Mouse (Mus musculus): Measurements from ENCODE around the gene Draxin. TPM values are rescaled to one million over a fixed set of nuclear protein-coding genes. Genes with fewer than 3 reads are reported as not detected.
"Not testable (repeated sequence)": the region's sequence is repeated elsewhere in the genome, so short reads cannot be mapped to it uniquely, and the experiment has no call there.

The Draxin gene
- total RNA-seq, 2 experiments from 2014 or later, result 0.46 to 1.2 TPM

DNA sequence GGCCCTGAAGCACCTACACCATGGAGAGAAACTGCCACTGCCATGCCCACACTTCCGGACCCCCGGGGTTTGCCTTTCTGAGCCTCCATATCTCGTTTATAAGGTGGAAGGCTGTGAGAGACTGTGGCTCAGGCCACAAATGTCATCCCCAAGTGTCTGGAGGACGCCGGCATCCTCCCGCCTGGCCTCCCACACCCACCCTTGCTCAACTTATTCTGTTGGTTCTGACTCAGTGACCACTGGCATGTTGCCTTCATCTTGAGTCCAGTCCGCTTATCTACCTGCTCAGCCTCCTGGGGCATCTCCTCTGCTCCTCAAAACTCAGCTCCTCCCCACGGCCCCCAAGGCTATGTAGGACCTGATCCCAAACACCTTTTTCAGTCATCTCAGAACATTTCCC, 63.2 kb downstream of the Draxin start:
- intact Hi-C loops (cut with DNase I), result no loop called here
- DNase-seq (ENCODE audit: low spot score in 2 of 2), result no peak

DNA sequence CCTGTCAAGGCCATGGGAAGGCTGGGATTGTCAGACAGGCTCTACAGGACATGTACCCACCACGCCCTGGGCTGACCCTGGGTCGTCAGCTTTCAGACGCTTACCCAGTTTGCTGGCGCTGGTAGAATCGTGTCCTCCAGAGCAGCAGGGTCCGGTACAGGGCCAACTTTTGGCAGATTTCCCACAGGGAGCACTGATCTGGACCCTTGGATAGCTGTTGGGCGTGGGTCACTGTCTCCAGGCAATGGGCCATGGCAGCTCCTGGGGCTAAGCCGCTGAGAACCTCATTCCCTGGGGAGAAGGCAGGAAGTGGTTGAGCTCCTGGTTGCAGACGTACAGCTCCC, 64.1 kb downstream of the Draxin start:
- intact Hi-C loops (cut with DNase I), result no loop called here
- no peak for DNase-seq (ENCODE audit: low spot score in 2 of 2)

DNA sequence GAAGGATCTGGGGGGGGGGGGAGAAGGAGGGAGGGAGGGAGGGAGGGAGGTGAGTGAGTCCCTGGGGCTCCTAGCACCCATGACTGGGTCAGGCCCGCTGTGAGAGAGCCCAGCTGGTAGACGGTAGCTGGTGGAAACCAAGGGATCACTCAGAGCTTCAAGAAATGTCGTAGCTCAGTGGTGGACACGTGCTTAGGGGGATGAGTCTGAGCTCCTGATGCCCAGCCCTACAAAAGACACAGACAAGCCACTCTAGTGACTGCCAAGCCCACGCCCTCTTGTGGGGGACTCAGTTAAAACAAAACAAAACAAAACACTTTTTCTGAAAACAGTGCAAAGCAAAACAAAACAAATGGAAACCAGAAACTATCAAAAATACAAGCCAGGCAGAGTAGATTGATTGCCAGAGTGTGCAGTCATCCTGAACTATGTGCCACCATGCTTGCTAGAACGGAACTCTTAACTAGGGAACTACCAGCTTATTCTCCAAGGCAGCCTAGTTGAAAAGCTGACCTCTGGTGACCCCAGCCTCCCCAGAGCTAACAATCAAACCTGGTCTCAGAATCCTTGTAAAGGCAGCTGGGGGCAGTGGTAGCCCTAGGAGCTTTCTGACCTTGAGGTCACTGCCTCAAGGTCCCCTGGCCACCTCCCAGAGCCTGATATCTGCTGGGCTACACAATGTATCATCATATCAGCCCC, 64.6 kb downstream of the Draxin start:
- no peak for DNase-seq (ENCODE audit: low spot score in 2 of 2)
- intact Hi-C loops (cut with DNase I), result no loop called here

DNA sequence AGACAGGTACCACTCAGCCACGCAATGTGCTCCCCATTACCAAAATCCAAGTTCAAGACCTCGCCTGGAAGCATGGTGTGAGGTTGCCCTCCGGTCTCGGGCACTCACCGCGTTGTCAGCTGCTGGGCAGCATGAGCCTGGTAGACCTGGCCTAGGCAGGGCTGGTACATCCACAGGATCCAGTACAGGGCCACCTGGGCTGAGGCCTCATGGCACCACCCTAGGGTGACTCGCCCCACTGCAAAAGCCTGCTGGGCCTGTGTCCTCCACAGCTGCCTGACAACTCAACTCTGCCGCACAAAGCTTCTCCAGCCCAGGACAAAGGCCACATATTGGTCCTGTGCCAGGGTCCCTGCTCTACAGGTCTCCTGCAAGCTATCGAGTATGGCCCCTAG, 69.4 kb downstream of the Draxin start:
- no peak for DNase-seq (ENCODE audit: low spot score in 2 of 2)
- intact Hi-C loops (cut with DNase I), result no loop called here

DNA sequence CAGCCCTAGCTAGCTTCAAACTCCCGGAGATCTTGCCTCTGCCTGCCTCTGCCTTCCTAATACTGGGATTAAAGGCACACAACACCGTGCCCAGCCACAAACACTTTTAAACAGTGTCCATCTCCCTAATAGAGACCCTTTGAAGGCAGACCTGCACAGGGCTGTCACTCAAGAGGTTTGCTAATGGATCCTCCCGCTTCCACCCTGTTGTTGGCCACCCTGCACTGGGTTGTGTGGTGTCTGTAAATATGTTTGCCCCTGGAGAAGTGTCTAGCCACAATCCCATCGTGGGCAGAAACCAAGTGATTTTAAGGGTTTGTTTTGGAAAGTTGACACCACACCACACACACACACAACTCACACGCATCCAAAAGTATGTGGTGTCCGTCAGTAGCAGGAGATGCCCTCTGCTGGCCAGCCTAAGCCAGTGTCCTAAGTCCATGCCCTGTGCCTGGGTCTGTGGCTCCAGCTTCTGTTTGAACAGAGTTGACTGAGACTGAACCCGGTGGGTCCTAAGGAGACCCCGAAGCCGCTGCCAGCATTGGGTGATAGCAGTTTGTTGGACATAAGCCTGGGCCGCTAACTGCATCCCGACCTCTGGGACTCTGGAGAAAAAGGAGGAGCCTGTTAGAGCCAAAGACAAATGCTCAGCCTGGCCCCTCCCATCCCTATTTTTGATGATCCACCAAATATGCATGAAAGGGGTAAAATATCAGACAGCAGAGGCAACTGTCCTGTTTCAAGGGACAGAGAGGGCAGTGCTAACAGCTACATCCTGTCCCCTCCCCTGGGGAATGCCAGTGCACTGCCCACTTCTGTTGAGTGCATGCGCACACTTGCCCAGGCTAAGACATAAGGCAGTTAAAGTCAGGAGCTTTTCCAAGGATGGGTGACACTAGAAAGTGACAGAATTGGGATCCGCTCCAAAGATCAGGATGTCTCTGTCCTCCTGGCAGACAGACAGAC, 70.1 kb downstream of the Draxin start:
- DNase-seq (ENCODE audit: low spot score in 2 of 2), result no peak
- intact Hi-C loops (cut with DNase I), result no loop called here

DNA sequence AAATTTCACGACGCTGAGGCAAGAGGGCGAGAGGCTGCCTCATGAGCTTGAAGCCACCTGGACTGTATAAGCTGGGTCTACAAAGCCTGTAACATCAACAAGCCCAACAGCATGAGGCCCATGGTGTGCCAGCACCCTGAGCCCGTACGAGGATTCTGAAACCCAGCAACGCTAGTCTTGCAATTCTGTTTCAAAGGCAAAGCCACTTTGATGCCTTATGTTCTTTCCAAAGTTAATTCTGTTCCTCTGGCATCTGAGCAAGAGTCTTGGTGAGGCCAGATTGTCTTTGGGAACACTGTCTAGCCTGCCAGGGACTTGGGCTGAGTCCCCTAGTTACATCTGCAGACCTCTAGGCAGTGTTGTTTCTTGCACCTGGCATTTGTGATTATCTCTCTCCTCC, 71.5 kb downstream of the Draxin start:
- peak in 1 of 2 experiments; percentile 71 for DNase-seq (ENCODE audit: low spot score in 2 of 2)
- intact Hi-C loops (cut with DNase I), result no loop called here

DNA sequence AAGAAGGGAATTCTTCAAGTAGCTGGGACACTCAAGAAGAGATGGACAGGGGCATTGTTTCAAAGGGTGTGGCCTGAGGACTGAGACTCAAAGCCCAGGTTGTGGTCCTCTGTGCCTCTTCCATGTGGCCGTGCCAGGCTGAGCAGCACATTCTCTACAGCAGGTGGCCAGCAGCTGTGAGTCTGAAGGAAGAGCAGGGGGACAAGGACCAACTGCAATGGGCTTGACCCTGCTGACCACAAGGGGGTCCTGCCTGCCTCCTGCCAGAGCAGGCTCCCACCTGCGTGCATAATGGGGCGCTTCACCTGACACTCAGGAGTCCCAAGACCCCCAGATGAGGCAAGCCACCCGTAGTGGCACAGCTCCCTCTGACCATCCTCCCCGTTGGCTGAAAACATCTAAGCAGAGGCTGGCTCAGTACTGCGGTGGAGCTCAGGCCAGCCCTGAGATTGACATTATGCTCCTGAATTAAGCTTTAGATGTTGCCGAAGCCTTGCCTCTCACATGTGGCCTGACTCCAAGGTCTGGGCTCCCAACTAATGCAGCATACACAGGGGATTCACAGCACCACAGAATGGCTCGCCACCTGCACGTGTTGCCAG, 72.2 kb downstream of the Draxin start:
- intact Hi-C loops (cut with DNase I), result no loop called here
- no peak for DNase-seq (ENCODE audit: low spot score in 2 of 2)

DNA sequence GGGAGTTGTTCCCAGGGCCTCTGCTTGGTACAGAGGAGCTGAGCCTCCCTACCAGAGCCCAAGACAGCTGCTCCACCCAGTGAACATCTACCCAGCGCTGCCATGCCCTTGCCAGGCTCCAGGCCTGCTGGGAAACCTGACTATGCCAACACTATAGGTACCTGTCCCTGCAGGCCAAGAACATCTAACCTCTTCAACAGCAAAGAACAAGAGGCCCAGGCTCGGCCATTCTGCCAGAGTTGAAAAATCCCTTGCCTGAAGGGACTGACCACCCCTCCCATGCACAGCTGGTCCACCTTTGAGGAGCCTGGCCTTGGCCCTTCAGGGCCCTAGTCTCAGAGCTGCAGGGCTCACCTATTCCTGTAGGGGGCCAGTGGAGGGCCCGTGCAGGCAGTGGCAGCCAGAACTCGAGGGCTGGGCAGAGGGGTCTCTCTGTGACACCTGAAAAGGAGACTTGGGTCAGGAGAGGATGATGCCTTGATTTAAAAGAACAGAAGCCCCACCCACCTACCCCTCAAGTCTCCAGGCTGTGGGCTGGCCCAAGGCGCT, 72.8 kb downstream of the Draxin start:
- intact Hi-C loops (cut with DNase I), result no loop called here
- no peak for DNase-seq (ENCODE audit: low spot score in 2 of 2)

DNA sequence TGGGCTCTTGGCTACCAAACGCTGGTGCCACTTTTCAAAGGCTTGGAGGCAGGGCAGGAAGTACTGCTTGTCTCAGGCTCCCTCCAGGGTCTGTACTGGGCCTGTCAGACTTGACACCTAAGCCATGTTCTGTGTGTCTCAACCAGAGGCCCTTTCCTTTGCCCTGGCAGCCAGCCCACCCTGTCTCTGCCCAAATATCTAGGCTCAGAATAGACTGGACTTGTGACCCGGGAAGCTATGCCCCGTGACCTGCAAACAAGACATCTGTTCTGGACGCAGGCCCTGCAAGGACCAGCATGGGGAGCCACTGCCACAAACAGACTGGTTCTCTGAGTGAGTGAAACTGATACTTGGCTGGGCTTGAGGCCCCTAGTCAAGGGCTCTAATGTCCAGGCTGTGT, 73.7 kb downstream of the Draxin start:
- intact Hi-C loops (cut with DNase I), result no loop called here
- no peak for DNase-seq (ENCODE audit: low spot score in 2 of 2)

DNA sequence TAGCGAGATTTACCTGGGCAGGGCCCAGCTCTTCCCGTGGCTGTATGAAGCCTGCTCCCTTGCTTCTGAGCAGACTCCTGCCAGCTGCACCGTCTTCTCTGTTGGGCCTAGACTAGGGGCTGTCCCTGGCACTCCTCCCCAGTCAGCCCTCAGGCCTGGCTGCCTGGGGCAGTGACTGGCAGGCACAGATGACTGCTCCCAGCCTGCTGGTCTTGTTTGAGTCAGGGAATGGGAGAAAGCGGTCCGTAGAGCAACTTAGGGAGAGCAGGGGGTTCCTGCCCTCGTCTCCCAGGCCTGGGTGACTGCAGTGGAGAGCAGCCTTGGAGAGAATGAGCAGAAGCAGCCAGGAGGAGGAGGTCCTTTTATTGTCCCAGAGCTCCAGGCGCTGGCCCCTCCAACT, 74.3 kb downstream of the Draxin start:
- no peak for DNase-seq (ENCODE audit: low spot score in 2 of 2)

DNA sequence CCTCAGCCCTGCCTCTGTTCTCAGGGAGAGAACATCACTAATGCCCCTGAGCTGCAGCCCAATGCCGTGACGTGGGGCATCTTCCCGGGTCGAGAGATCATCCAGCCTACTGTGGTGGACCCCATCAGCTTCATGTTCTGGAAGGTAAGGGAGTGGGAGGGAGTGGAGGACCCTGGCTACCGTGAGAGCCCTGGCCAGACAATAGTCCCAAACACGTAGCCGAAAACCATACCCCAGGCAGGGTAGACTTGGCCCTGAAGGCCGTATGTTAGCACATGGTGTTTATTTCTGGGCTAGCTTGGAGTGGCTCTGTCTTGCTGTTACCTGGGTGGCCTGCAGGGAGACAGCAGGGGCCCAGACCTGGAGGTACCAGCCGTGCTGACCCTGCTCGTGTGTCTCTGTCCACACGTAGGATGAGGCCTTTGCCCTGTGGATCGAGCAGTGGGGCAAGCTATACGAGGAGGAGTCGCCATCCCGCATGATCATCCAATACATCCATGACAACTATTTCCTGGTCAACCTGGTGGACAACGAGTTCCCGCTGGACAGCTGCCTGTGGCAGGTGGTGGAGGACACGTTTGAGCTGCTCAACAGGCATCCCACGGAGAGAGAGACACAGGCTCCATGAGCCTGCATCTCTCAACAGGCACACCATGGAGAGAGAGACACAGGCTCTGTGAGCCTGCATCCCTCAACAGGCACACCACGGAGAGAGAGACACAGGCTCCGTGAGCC, 75.4 kb downstream of the Draxin start:
- DNase-seq (ENCODE audit: low spot score in 2 of 2), result no peak
- intact Hi-C loops (cut with DNase I), result no loop called here

More for the DNA sequence above, 74.3 kb downstream of the Draxin start:
- intact Hi-C loops (cut with DNase I), result no loop called here

DNA sequence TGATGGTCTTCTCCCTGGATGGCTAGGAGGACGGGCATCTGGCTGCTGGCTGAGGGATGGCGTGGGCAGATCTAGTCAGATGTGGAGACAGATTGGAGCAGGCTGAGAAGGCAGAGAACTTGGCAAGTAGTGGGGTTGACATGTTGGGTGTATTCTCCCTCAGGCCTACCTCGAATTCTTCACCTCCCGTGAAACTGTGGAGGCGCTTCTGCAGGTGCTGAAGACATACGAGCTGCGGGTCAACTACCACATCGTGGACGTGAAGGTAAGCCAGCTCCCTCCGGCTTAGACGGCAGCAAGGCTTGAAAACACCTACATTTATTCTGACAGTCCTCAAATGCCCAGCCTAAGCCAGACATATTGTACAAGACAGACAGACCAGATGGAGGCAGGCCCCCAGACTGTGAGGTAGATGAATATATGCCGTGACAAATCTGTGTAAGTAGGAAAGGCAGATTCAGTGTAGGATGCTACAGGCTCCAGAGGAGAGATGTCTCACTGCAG, 77.0 kb downstream of the Draxin start:
- DNase-seq (ENCODE audit: low spot score in 2 of 2), result peak; percentile 67 to 82
- intact Hi-C loops (cut with DNase I), result no loop called here

DNA sequence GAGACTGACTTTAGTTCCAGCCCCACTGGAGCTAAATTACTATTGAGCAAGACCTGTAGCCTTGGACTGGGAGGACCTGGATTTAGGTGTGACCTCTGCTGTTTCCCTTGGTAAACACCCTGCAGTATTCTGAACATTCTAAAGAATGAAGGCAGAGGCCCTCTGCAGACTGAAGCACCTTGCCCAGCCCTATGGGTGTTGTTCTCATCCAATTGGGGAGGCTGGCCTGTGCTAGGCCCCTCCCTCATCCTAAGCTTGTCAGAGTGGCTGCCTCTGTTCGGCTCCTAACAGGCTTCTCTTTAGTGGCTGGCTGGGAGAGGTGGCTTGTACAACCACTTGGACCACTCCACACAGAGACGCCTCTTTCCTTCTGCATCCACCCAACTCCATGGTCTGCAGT, 77.5 kb downstream of the Draxin start:
- DNase-seq (ENCODE audit: low spot score in 2 of 2), result no peak
- intact Hi-C loops (cut with DNase I), result no loop called here

DNA sequence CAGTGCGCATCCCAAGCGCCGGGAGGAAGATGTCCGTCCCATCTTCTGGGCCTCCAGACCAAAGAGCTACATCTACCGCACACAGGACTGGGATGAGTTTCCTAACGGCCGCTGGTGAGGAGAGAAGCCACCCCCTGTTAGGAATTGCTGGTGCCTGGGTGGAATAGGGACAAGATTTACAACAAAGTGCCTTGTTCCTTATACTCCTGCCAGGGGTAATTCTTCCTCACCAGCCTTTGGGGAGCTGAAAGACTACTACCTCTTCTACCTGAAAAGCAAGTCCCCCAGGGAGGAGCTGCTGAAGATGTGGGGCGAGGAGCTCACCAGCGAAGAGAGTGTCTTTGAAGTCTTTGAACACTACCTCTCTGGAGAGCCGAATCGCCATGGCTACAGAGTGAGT, 78.6 kb downstream of the Draxin start:
- DNase-seq (ENCODE audit: low spot score in 2 of 2), result no peak
- intact Hi-C loops (cut with DNase I), result no loop called here

DNA sequence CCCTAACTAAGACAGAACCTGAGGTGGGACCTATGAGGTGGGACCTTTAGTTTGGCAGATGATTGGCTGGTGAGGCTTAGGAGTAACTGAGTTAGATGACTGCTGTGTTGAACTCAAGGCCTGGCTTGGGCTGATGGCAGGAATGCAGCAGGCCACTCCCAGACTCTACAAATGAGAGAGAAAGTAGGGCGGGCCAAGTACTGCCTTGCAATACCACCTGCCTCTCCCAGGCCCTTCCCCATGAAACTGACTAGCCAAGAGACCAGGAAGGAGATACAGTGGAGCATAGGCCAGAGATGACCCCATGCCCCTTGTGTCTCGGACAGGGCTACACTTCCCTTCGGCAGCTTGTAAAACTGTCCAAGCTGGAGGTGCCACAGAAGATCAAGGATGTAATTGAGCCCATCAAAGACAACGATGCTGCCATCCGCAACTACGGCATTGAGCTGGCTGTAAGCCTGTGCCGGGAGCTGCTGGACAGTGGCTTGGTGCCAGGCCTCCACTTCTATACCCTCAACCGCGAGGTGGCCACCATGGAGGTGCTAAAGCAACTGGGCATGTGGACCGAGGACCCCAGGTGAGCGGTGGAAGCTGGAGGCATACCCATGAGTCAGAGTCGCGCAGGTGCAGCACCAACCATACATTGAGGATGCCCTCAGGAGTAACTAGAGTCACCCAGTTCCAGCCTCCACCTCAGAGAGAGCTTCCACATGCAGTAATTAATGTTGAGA, 79.3 kb downstream of the Draxin start:
- DNase-seq (ENCODE audit: low spot score in 2 of 2), result no peak

DNA sequence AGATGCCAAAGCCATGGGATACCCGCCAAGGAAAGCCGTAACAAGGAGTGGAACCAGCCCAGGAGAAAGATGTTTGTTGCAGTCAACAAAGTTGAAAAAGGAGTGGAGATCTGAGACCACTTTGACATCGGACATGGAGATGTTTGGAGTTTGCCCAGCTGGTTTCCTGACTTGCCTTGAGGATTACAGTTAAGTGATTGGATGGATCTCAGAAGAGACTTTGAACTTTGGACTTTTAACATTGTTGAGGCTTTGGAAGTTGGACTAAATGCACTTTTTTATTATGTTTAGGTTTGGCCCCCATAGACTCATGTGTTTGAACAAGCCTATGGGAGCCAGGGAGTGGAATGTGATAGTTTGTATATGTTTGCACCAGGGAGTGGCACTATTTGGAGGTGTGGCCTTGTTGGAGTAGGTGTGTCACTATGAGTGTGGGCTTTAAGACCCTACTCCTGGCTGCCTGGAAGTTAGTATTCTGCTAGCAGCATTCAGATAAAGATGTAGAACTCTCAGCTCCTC, 80.0 kb downstream of the Draxin start:
- DNase-seq (ENCODE audit: low spot score in 2 of 2), result not testable (repeated sequence)

More for the DNA sequence above, 79.3 kb downstream of the Draxin start:
- intact Hi-C loops (cut with DNase I), result no loop called here

More for the DNA sequence above, 80.0 kb downstream of the Draxin start:
- intact Hi-C loops (cut with DNase I), result not testable (repeated sequence)

All from left cerebral cortex, postnatal 14 days (tissue).